Mouse (Mus musculus) kidney, adult 2 months (tissue): ENCODE measurements at regions not wholly inside any gene's neighbourhood (a gene's known extent, or its start where the extent isn't known, plus 50 kb on each side); places are given as distances from the start of the nearest gene placed in this dataset.

Source experiments
- CTCF ChIP-seq: fragments of 200-500 bp; conservative IDR thresholded peaks from 2 replicates; pipeline ENCODE4 v1.5.1; 2011; ENCODE audit warnings: low read depth, mild to moderate bottlenecking, control low read depth, low read length, moderate library complexity, mixed read lengths; ENCODE audit not compliant: insufficient read depth, insufficient read length
- POLR2A ChIP-seq: fragments of 200-500 bp; IDR thresholded peaks from one replicate; pipeline ENCODE4 v1.6.1; 2011; ENCODE audit warnings: low read depth, low read length, control low read depth

GRCm38 (mm10) chr14:76945626-76946025 is 90.9 kb upstream of the Ccdc122 start:
- TF ChIP-seq CTCF: no peak
- no peak for TF ChIP-seq POLR2A
